In the genomic region with DNA sequence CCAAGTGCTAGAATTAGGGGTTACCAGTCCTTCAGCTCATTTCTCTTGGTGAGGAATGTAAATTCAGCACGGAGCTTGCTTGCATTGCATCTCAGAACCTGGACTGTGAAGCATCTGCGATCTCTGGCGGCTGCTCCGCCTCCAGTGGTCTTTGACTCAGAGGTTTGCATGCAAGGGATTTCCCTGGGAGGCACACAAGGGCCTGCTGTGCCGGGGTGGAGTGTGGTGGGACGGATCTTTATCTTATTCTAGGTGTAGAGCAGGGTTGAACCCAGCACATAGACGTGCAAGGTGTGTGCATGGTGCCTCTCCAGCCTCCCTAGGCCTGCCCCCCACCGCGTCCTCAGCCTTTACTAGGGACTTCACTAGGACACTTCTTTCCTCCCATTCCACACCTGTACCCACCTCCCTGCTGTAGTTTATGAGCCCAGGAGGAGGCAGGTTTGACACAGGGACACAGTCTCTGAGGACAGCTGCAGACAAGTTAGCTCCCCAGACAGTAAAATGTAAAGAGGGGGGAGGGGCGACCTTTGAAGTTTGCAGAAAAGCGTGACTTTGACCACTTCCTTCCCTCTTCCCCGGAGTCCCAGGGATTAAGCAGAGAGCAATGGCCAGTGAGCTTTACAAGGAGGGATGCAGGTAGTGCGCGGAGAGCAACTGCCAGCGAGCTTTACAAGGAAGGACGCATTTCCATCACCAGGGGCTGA, we compare ENCODE assay signal across 9 mouse cellular contexts. TPM values are rescaled to one million over a fixed set of nuclear protein-coding genes. Genes with fewer than 3 reads are reported as not detected.
DNase-seq lines count a peak whose midpoint lies in the region; ATAC-seq lines count a peak whose summit lies in the region.
"Had no signal": no experiment of that assay in that cellular context is flagged by ENCODE, and none has a peak within 500 bp of the region (broad histone marks: within the 10 kb centered on the region; RNA-seq: fewer than 3 reads in every experiment).

No protein-coding gene starts in this region.

- intact Hi-C loops in left cerebral cortex, postnatal 4 days (cut with DNase I): no loop called here

- no peak for ATAC-seq in megakaryocyte, adult 5-6 weeks (ENCODE audit: poor library complexity, severe bottlenecking)

- H3K4me3 ChIP-seq in megakaryocyte, embryonic 14.5 days (replicated peaks): peak overlapping the region; percentile 82

- DNase-seq in embryo, embryonic 10.5 days (ENCODE audit: low spot score): peak; percentile 63
- peak; percentile 57 for DNase-seq in kidney, postnatal 14 days
- peak; percentile 36 for DNase-seq in thymus, postnatal 25 days
- no peak for DNase-seq in gastrocnemius, postnatal 25 days
- DNase-seq in left cerebral cortex, postnatal 4 days: no peak
- DNase-seq: adrenal gland, postnatal 14 days; right cerebral cortex, adult 18-20 months had no signal

- peaks cover 43% of the 10 kb centered on the region for H3K4me1 ChIP-seq in megakaryocyte, embryonic 14.5 days

- no peaks in the 10 kb centered on the region for H3K36me3 ChIP-seq in megakaryocyte, embryonic 14.5 days (replicated peaks; ENCODE audit: low read length)

- H3K27me3 ChIP-seq in megakaryocyte, embryonic 14.5 days (replicated peaks): peaks cover 19% of the 10 kb centered on the region

- no peaks in the 10 kb centered on the region for H3K9me3 ChIP-seq in megakaryocyte, embryonic 14.5 days

RNA-seq across cellular contexts. Expression of a gene that starts 25.5 kb away (rescaled TPM):
- not detected in 2 replicates for polyA plus RNA-seq in megakaryocyte, embryonic 14.5 days (2012; ENCODE audit: insufficient read depth, low replicate concordance)
- total RNA-seq in megakaryocyte, adult 5-6 weeks (2015): not detected in 2 replicates
- not detected in 2 replicates for total RNA-seq in megakaryocyte, adult 5-6 weeks (2017)
- not detected for total RNA-seq in gastrocnemius, postnatal 25 days (2021)
- total RNA-seq in left cerebral cortex, postnatal 4 days (2021): under 1 TPM; 0.18 to 0.79 TPM
- total RNA-seq: adrenal gland, postnatal 14 days had no signal

RNA-seq across cellular contexts. Expression of a gene that starts 53.0 kb away (rescaled TPM):
- not detected in 2 replicates for polyA plus RNA-seq in megakaryocyte, embryonic 14.5 days (2012; ENCODE audit: insufficient read depth, low replicate concordance)
- total RNA-seq in megakaryocyte, adult 5-6 weeks (2015): not detected in 2 replicates
- 0.59 TPM in 1 of 2 replicates, not detected in the other for total RNA-seq in megakaryocyte, adult 5-6 weeks (2017)
- total RNA-seq in gastrocnemius, postnatal 25 days (2021): not detected
- total RNA-seq in left cerebral cortex, postnatal 4 days (2021): under 1 TPM; 0.32 to 0.70 TPM
- total RNA-seq: adrenal gland, postnatal 14 days had no signal

Comparison
In these comparisons a context has a peak if more than half of its experiments do, and no peak if none do; other contexts are left out.
1. DNase-seq: peak in embryo, embryonic 10.5 days (single experiment), kidney, postnatal 14 days (single experiment) and thymus, postnatal 25 days (single experiment); none in gastrocnemius, postnatal 25 days (single experiment) and left cerebral cortex, postnatal 4 days (single experiment).